Mouse (Mus musculus): ENCODE results near the gene Vps29.

- TF ChIP-seq TAL1 (conservative IDR thresholded peaks at IDR 0.05; ENCODE audit: low read depth, low read length) = no peak
- no peak for TF ChIP-seq CTCF (IDR thresholded peaks at IDR 0.05; ENCODE audit: low read depth, low read length)
These were observed 42.5 kb upstream of the Vps29 start for GRCm38 (mm10) chr5:122311692-122312091.
